In the genomic region with DNA sequence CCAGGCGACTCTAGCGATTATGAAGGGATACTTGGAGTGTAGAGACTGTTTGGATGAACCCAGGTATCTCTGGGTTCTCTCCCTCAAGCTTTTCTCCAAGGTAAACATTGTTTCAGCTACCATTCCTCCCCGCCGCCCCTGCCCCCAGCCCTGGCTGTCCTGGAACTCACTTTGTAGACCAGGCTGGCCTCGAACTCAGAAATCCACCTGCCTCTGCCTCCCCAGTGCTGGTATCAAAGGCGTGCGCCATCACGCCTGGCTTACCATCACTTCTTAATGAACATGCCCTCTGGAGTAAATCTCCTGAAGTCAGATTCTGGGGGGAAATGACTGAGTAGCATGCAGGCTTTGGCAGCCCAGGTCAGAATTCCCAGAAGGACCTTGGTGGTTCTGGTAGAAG, we compare ENCODE assay signal across 8 mouse cellular contexts. TPM values are rescaled to one million over a fixed set of nuclear protein-coding genes. Genes with fewer than 3 reads are reported as not detected.
DNase-seq lines count a peak whose midpoint lies in the region; ATAC-seq lines count a peak whose summit lies in the region.

Gene Elp5, minus strand, starts transcription at position 293 of the 400 bp plus-strand sequence.

- peaks cover 8% of the 10 kb centered on the region for H3K4me1 ChIP-seq in neural tube, embryonic 11.5 days (ENCODE audit: control insufficient read depth, insufficient read depth, low read length)
- H3K4me1 ChIP-seq in embryonic facial prominence, embryonic 12.5 days = peaks cover 20% of the 10 kb centered on the region
- H3K4me1 ChIP-seq in heart, embryonic 12.5 days (replicated peaks) = peaks cover 24% of the 10 kb centered on the region

- peak within 1 kb of the TSS; percentile 84 for H3K4me2 ChIP-seq in neural tube, embryonic 11.5 days (ENCODE audit: low read depth)
- peak within 1 kb of the TSS; percentile 78 for H3K4me2 ChIP-seq in embryonic facial prominence, embryonic 12.5 days (replicated peaks)
- H3K4me2 ChIP-seq in heart, embryonic 12.5 days = peak within 1 kb of the TSS; percentile 94

- no peaks in the 10 kb centered on the region for H3K9me3 ChIP-seq in neural tube, embryonic 11.5 days (ENCODE audit: control insufficient read depth, low read length)
- H3K9me3 ChIP-seq in embryonic facial prominence, embryonic 12.5 days = no peaks in the 10 kb centered on the region
- H3K9me3 ChIP-seq in heart, embryonic 12.5 days (replicated peaks) = no peaks in the 10 kb centered on the region

- peak within 1 kb of the TSS; percentile 97 for H3K27ac ChIP-seq in neural tube, embryonic 11.5 days (ENCODE audit: low read depth, low read length)
- peak within 1 kb of the TSS; percentile 99 for H3K27ac ChIP-seq in embryonic facial prominence, embryonic 12.5 days
- peak within 1 kb of the TSS; percentile 99 for H3K27ac ChIP-seq in heart, embryonic 12.5 days (ENCODE audit: poor library complexity, severe bottlenecking)

- H3K27me3 ChIP-seq in neural tube, embryonic 11.5 days (ENCODE audit: control insufficient read depth, insufficient read depth, low read length) = no peaks in the 10 kb centered on the region
- no peaks in the 10 kb centered on the region for H3K27me3 ChIP-seq in embryonic facial prominence, embryonic 12.5 days
- H3K27me3 ChIP-seq in heart, embryonic 12.5 days (replicated peaks) = no peaks in the 10 kb centered on the region

- no peak for ATAC-seq in neural tube, embryonic 11.5 days (ENCODE audit: insufficient read depth, low FRiP score, low TSS enrichment)
- ATAC-seq in embryonic facial prominence, embryonic 12.5 days (ENCODE audit: insufficient number of reproducible peaks, insufficient read depth, low FRiP score, low TSS enrichment) = no peak
- no peak for ATAC-seq in heart, embryonic 12.5 days (ENCODE audit: insufficient number of reproducible peaks, low FRiP score)
- no peak for ATAC-seq in monocyte, adult 5-6 weeks (replicated peaks; ENCODE audit: insufficient number of reproducible peaks, low FRiP score, low TSS enrichment, poor library complexity, severe bottlenecking)

- peaks cover 12% of the 10 kb centered on the region for H3K36me3 ChIP-seq in neural tube, embryonic 11.5 days (ENCODE audit: control insufficient read depth, insufficient read depth, low read length)
- H3K36me3 ChIP-seq in embryonic facial prominence, embryonic 12.5 days = peaks cover 47% of the 10 kb centered on the region
- H3K36me3 ChIP-seq in heart, embryonic 12.5 days = peaks cover 47% of the 10 kb centered on the region

- H3K9ac ChIP-seq in neural tube, embryonic 11.5 days (ENCODE audit: low read length) = peak within 1 kb of the TSS; percentile 90
- H3K9ac ChIP-seq in embryonic facial prominence, embryonic 12.5 days = peak within 1 kb of the TSS; percentile 99
- peak within 1 kb of the TSS; percentile 98 for H3K9ac ChIP-seq in heart, embryonic 12.5 days

- intact Hi-C loops in left cerebral cortex, postnatal 10 days (cut with DNase I) = no loop called here

- H3K4me3 ChIP-seq in neural tube, embryonic 11.5 days (ENCODE audit: low read depth, low read length) = peak within 1 kb of the TSS; percentile 86
- peak within 1 kb of the TSS; percentile 99 for H3K4me3 ChIP-seq in embryonic facial prominence, embryonic 12.5 days
- H3K4me3 ChIP-seq in heart, embryonic 12.5 days = peak within 1 kb of the TSS; percentile 87

- DNase-seq in neural tube, embryonic 11.5 days (ENCODE audit: low spot score) = no peak
- DNase-seq in neural tube, embryonic 10.5 days (ENCODE audit: extremely low spot score, low spot score) = no peak
- no peak for DNase-seq in left cerebral cortex, postnatal 10 days (ENCODE audit: extremely low spot score in 1 of 2, low spot score in 2 of 2)
- DNase-seq in ovary, postnatal 10 days (ENCODE audit: low spot score) = no peak
- no peak for DNase-seq in frontal cortex, postnatal 36 days (ENCODE audit: low spot score in 2 of 2)

- WGBS in neural tube, embryonic 11.5 days = 62% methylated on average over 8 of the region's 8 CpGs
- WGBS in embryonic facial prominence, embryonic 12.5 days = 56% methylated on average over 8 of the region's 8 CpGs
- 52% methylated on average over 8 of the region's 8 CpGs for WGBS in heart, embryonic 12.5 days

RNA-seq across cellular contexts. Expression of gene Elp5, which starts in this region (rescaled TPM):
- 149 and 168 TPM in 2 replicates for polyA plus RNA-seq in neural tube, embryonic 11.5 days (2014; fragmentation: Nextera tagmentation; extraction: Ambion mirVana)
- polyA plus RNA-seq in embryonic facial prominence, embryonic 12.5 days (2016; fragmentation: Nextera tagmentation; extraction: Ambion mirVana) = 123 and 130 TPM in 2 replicates
- polyA plus RNA-seq in heart, embryonic 12.5 days (2016; fragmentation: Nextera tagmentation; extraction: Ambion mirVana) = 103 and 109 TPM in 2 replicates
- total RNA-seq in left cerebral cortex, postnatal 10 days (2021) = 100 to 1,000 TPM; 114 to 125 TPM
- 29.0 to 43.7 TPM (median 33.9 TPM) in 3 replicates for total RNA-seq in monocyte, adult 5-6 weeks (2017)
